8 mouse cellular contexts compared by ENCODE assay signal in genomic region chr2:166906523-166907182, GRCm38 (mm10). TPM values are rescaled to one million over a fixed set of nuclear protein-coding genes. Genes with fewer than 3 reads are reported as not detected.
DNase-seq lines count a peak whose midpoint lies in the region; ATAC-seq and TF ChIP-seq lines count a peak whose summit lies in the region.

No protein-coding gene starts in this region.

- H3K4me3 ChIP-seq in cortical plate, adult 2 months (ENCODE audit: insufficient read depth, low read length), result peak overlapping the region; percentile 63
- H3K4me3 ChIP-seq in heart, postnatal 0 days (ENCODE audit: low read depth, low read length), result peak overlapping the region; percentile 86
- H3K4me3 ChIP-seq in liver, embryonic 12.5 days, result peak overlapping the region; percentile 79
- H3K4me3 ChIP-seq in myocyte, result peak overlapping the region; percentile 69

- peaks cover 3% of the 10 kb centered on the region; the same call in 1 of the 2 replicates for H3K4me1 ChIP-seq in cortical plate, adult 2 months (ENCODE audit: control insufficient read depth, insufficient read depth, low read length)
- H3K4me1 ChIP-seq in heart, postnatal 0 days (ENCODE audit: control insufficient read depth, insufficient read depth), result peaks cover 14% of the 10 kb centered on the region; the same call in 1 of the 2 replicates
- H3K4me1 ChIP-seq in liver, embryonic 12.5 days, result peaks cover 44% of the 10 kb centered on the region

- no peak for TF ChIP-seq CTCF in cortical plate, adult 2 months (IDR thresholded peaks at IDR 0.05; ENCODE audit: extremely low read depth, insufficient read depth, low read length)
- no peak for TF ChIP-seq CTCF in heart, postnatal 0 days (IDR thresholded peaks at IDR 0.05; ENCODE audit: low read depth)

- peak overlapping the region; percentile 81 for H3K4me2 ChIP-seq in heart, postnatal 0 days (ENCODE audit: low read depth, low read length)
- H3K4me2 ChIP-seq in liver, embryonic 12.5 days, result peak overlapping the region; percentile 85
- H3K4me2 ChIP-seq in myocyte (ENCODE audit: low read depth), result peak overlapping the region; percentile 73

- ATAC-seq in heart, postnatal 0 days (ENCODE audit: insufficient read depth, low read depth), result 0 out of 2 replicates have a peak, but pooled peaks have one; percentile 10
- ATAC-seq in liver, embryonic 12.5 days, result peak; percentile 63

- peak overlapping the region; percentile 40; the same call in 1 of the 2 replicates for H3K27ac ChIP-seq in cortical plate, adult 2 months (ENCODE audit: insufficient read depth, low read length)
- peak overlapping the region; percentile 99 for H3K27ac ChIP-seq in heart, postnatal 0 days (ENCODE audit: low read depth)
- peak overlapping the region; percentile 98 for H3K27ac ChIP-seq in liver, embryonic 12.5 days

- no peaks in the 10 kb centered on the region for H3K27me3 ChIP-seq in heart, postnatal 0 days (ENCODE audit: control insufficient read depth, insufficient read depth, low read length)
- no peaks in the 10 kb centered on the region for H3K27me3 ChIP-seq in liver, embryonic 12.5 days (replicated peaks)
- H3K27me3 ChIP-seq in myocyte (ENCODE audit: control insufficient read depth, insufficient read depth, insufficient read length), result no peaks in the 10 kb centered on the region

- peaks cover 54% of the 10 kb centered on the region for H3K79me2 ChIP-seq in myocyte (ENCODE audit: control insufficient read depth, insufficient read depth)

- peak; percentile 19 for DNase-seq in adrenal gland, postnatal 10 days
- no peak for DNase-seq in adrenal gland, adult 18-20 months (ENCODE audit: low spot score in 2 of 2)
- DNase-seq in 416B (ENCODE audit: low read depth), result peak; percentile 44
- DNase-seq in heart, postnatal 0 days (ENCODE audit: low spot score), result peak; percentile 23
- no peak for DNase-seq in frontal cortex, postnatal 14 days (ENCODE audit: low spot score in 2 of 2)

- no peak for TF ChIP-seq EP300 in heart, postnatal 0 days (IDR thresholded peaks at IDR 0.05; ENCODE audit: low read depth)

- peak overlapping the region; percentile 83 for H3K9ac ChIP-seq in heart, postnatal 0 days (replicated peaks; ENCODE audit: low read depth, low read length)
- peak overlapping the region; percentile 92 for H3K9ac ChIP-seq in liver, embryonic 12.5 days

- TF ChIP-seq POLR2A in cortical plate, adult 2 months (IDR thresholded peaks at IDR 0.05; ENCODE audit: extremely low read depth, insufficient read depth, low read length), result no peak
- no peak for TF ChIP-seq POLR2A in myocyte (IDR thresholded peaks at IDR 0.05; ENCODE audit: insufficient read length, low read depth)

- no peaks in the 10 kb centered on the region; the same call in 1 of the 2 replicates for H3K36me3 ChIP-seq in heart, postnatal 0 days (replicated peaks; ENCODE audit: control insufficient read depth, insufficient read depth, low read length)
- peaks cover 34% of the 10 kb centered on the region for H3K36me3 ChIP-seq in liver, embryonic 12.5 days
- H3K36me3 ChIP-seq in myocyte (ENCODE audit: control insufficient read depth, insufficient read depth), result no peaks in the 10 kb centered on the region

- peak overlapping the region; percentile 56 for H3ac ChIP-seq in myocyte (ENCODE audit: control insufficient read depth, insufficient read length)

- under 1% methylated on average over 28 of the region's 28 CpGs for WGBS in heart, postnatal 0 days
- 1% methylated on average over 28 of the region's 28 CpGs for WGBS in liver, embryonic 12.5 days (ENCODE audit: insufficient replicate concordance)

- no peaks in the 10 kb centered on the region for H3K9me3 ChIP-seq in heart, postnatal 0 days (replicated peaks; ENCODE audit: control insufficient read depth, low read length)
- no peaks in the 10 kb centered on the region for H3K9me3 ChIP-seq in liver, embryonic 12.5 days (replicated peaks)

TF ChIP-seq in myocyte, 11 proteins besides CTCF, POLR2A, EP300 and RAD21:
- TF ChIP-seq MYOG (IDR thresholded peaks at IDR 0.05; ENCODE audit: control insufficient read depth in 1 of 3, insufficient read depth in 1 of 3, insufficient read length in 2 of 3, low read depth in 2 of 3) (peak in 1 of 3 experiments; percentile 0), POLR2AphosphoS2 (IDR thresholded peaks at IDR 0.05; ENCODE audit: insufficient read length, low read depth) (no peak)

RNA-seq across cellular contexts. Expression of gene Cse1l, which starts 0.8 kb away (rescaled TPM):
- 10 to 100 TPM; 47.5 to 53.6 TPM for total RNA-seq in adrenal gland, postnatal 10 days (2021)
- 10 to 100 TPM; 58.7 to 71.4 TPM for total RNA-seq in adrenal gland, adult 18-20 months (2021)
- polyA plus RNA-seq in cortical plate, adult 2 months (2012; rRNA removed), result 44.3 and 45.1 TPM in 2 replicates
- 62.5 and 64.2 TPM in 2 replicates for total RNA-seq in heart, postnatal 0 days (2014; rRNA removed; ENCODE audit: low replicate concordance)
- polyA plus RNA-seq in heart, postnatal 0 days (2015; fragmentation: Nextera tagmentation; extraction: Ambion mirVana), result 38.8 and 41.2 TPM in 2 replicates
- polyA plus RNA-seq in liver, embryonic 12.5 days (2016; fragmentation: Nextera tagmentation; extraction: Ambion mirVana), result 108 and 109 TPM in 2 replicates
- polyA plus RNA-seq in myocyte (2012; fragmentation: generic; extraction: Trizol), result 26.7 TPM

Comparison
In these comparisons a context has a peak if more than half of its experiments do, and no peak if none do; other contexts are left out.
1. DNase-seq: peak in adrenal gland, postnatal 10 days (single experiment), 416B (single experiment) and heart, postnatal 0 days (single experiment); none in adrenal gland, adult 18-20 months (0 of 2) and frontal cortex, postnatal 14 days (0 of 2).
2. H3K27ac ChIP-seq: peak in every context shown above with its lines; median percentile 99 in heart, postnatal 0 days; 98 in liver, embryonic 12.5 days; 40 in cortical plate, adult 2 months.
3. Peak in every context shown above with its lines, with median percentiles within 50 percentile points of each other: H3K4me3 ChIP-seq and H3K4me2 ChIP-seq.